18 mouse cellular contexts compared by ENCODE assay signal in the genomic region with DNA sequence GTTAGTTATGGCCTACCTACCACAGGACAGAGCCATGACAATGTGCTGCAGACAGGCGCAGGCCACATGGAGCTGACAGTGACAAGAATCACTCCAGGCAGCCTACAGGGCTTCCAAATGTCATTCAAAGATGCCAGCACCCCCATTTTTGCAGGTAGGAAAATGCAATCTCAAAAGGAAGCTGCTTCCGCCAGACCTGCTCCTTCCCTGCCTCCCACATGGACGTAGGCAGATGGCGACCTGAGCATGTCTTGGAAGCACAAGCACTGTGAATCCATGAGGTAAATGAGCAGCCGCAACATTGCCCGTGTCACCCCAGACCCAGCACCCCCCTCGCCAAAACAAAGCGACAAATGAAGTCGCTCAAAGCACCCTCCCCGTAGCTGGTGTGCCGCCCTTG. TPM values are rescaled to one million over a fixed set of nuclear protein-coding genes. Genes with fewer than 3 reads are reported as not detected.
DNase-seq lines count a peak whose midpoint lies in the region; TF ChIP-seq lines count a peak whose summit lies in the region.
"Had no signal": no experiment of that assay in that cellular context is flagged by ENCODE, and none has a peak within 500 bp of the region (broad histone marks: within the 10 kb centered on the region; RNA-seq: fewer than 3 reads in every experiment).

No protein-coding gene starts in this region.

- no peak for TF ChIP-seq POLR2A in cerebellum, adult 2 months (IDR thresholded peaks at IDR 0.05; ENCODE audit: borderline replicate concordance, insufficient read depth, low read length)

- H3K27me3 ChIP-seq in cerebellum, adult 2 months (ENCODE audit: control insufficient read depth, insufficient read depth, low read length): no peaks in the 10 kb centered on the region
- no peaks in the 10 kb centered on the region for H3K27me3 ChIP-seq in limb, embryonic 10.5 days (ENCODE audit: low read depth, poor library complexity, severe bottlenecking)
- H3K27me3 ChIP-seq: CH12.LX; embryonic facial prominence, embryonic 15.5 days; heart, embryonic 12.5 days; hindbrain, embryonic 12.5 days had no signal

- H3K4me1 ChIP-seq in cerebellum, adult 2 months (ENCODE audit: control insufficient read depth, insufficient read depth, low read length): peaks cover 31% of the 10 kb centered on the region
- H3K4me1 ChIP-seq in limb, embryonic 10.5 days: no peaks in the 10 kb centered on the region
- H3K4me1 ChIP-seq: embryonic facial prominence, embryonic 15.5 days; hindbrain, embryonic 12.5 days had no signal

- H3K4me3 ChIP-seq in cerebellum, adult 2 months (replicated peaks; ENCODE audit: insufficient read depth, low read depth, low read length): no peak overlapping the region
- no peak overlapping the region for H3K4me3 ChIP-seq in limb, embryonic 10.5 days
- H3K4me3 ChIP-seq: embryonic facial prominence, embryonic 15.5 days; erythroblast, embryonic 14.5 days; forebrain, embryonic 10.5 days; gastrocnemius, adult 2 months; heart, embryonic 12.5 days; hindbrain, embryonic 12.5 days had no signal

- peaks cover 96% of the 10 kb centered on the region for H3K36me3 ChIP-seq in limb, embryonic 10.5 days

- peak; percentile 38 for DNase-seq in cerebellum, adult 11 months
- peak; percentile 62 to 71 for DNase-seq in cerebellum, adult 2 months
- DNase-seq in cerebellum, postnatal 10 days: peak; percentile 56 to 60
- no peak for DNase-seq in kidney, postnatal 36 days
- DNase-seq in limb, embryonic 10.5 days (ENCODE audit: low spot score): no peak
- DNase-seq in MN1 (ENCODE audit: low spot score): no peak
- DNase-seq: adrenal gland, adult 2 months; adrenal gland, postnatal 25 days; embryo, embryonic 11 days; gastrocnemius, adult 2 months; gastrocnemius, postnatal 25 days; heart, postnatal 36 days had no signal

- H3K27ac ChIP-seq in cerebellum, adult 2 months (ENCODE audit: insufficient read depth, low read length): peak overlapping the region; percentile 10
- H3K27ac ChIP-seq in limb, embryonic 10.5 days: no peak overlapping the region
- H3K27ac ChIP-seq: embryonic facial prominence, embryonic 15.5 days; forebrain, embryonic 10.5 days; gastrocnemius, adult 2 months; hindbrain, embryonic 12.5 days had no signal

- WGBS in cerebellum, adult 2 months: 33% methylated on average over 11 of the region's 11 CpGs
- 92% methylated on average over 11 of the region's 11 CpGs for WGBS in limb, embryonic 10.5 days

- H3K9me3 ChIP-seq in limb, embryonic 10.5 days (replicated peaks): no peaks in the 10 kb centered on the region
- H3K9me3 ChIP-seq: embryonic facial prominence, embryonic 15.5 days; forebrain, embryonic 10.5 days; heart, embryonic 12.5 days; hindbrain, embryonic 12.5 days had no signal

- no peak for TF ChIP-seq CTCF in cerebellum, adult 2 months (IDR thresholded peaks at IDR 0.05; ENCODE audit: borderline replicate concordance, insufficient read depth, low read depth, low read length)

RNA-seq across cellular contexts. Expression of a gene that starts 51.1 kb away (rescaled TPM):
- polyA plus RNA-seq in cerebellum, adult 2 months (2012; rRNA removed): 48.6 and 62.2 TPM in 2 replicates
- polyA plus RNA-seq in limb, embryonic 10.5 days (2016; fragmentation: Nextera tagmentation; extraction: Ambion mirVana): 31.2 and 31.9 TPM in 2 replicates

Comparison
In these comparisons a context has a peak if more than half of its experiments do, and no peak if none do; other contexts are left out.
1. DNase-seq: peak in cerebellum, adult 11 months (single experiment), cerebellum, adult 2 months (2 of 2) and cerebellum, postnatal 10 days (2 of 2); none in kidney, postnatal 36 days (0 of 2), limb, embryonic 10.5 days (single experiment) and MN1 (single experiment).